Mouse (Mus musculus) heart, adult 9 months (tissue): Measurements from ENCODE around the gene Clec2d.
"Not testable (repeated sequence)": the region's sequence is repeated elsewhere in the genome, so short reads cannot be mapped to it uniquely, and the experiment has no call there.

Experiments used
- DNase-seq, 2 experiments: peaks; one replicate each; pipeline ENCODE4 v3.0.0; 2022; ENCODE audit warnings: low spot score in 2 of 2

Clec2d gene

GRCm38 (mm10) chr6:129187200-129187651 is 6.8 kb downstream of the Clec2d start:
- DNase-seq = no peak

- DNase-seq = not testable (repeated sequence)
These were observed 7.4 kb downstream of the Clec2d start for GRCm38 (mm10) chr6:129187816-129188215.

DNA sequence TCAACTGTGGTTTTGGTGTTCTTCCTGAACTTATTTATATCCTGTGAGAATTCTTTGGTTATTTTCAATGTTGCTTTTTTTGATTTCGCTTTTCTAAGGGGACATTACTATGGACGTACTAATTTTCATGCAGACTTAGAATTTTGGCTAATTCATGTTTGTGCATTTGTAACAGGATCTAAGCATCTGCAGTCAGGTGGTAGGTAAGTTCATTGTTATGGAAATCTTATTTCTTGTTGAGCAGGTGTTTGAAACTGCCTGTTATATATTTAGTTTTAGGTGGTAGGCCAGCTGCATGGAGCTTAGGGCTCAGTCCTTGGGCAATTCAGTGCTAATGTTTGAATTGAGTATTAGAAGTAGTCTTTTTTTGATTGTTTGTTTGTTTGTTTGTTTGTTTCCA is 13.0 kb downstream of the Clec2d start:
- no peak for DNase-seq

DNA sequence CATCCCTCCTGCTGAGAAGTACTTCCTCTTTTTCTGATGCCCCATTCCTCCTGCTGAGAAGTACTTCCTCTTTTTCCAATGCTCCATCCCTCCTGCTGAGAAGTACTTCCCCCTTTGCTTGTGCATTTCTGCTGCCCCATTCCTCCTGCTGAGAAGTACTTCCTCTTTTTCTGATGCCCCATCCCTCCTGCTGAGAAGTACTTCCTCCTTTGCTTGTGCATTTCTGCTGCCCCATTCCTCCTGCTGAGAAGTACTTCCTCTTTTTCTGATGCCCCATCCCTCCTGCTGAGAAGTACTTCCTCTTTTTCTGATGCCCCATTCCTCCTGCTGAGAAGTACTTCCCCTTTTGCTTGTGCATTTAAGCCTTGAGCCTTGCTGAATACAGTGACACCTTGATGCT is 19.7 kb downstream of the Clec2d start:
- not testable (repeated sequence) for DNase-seq

GRCm38 (mm10) chr6:129202306-129202705 is 21.9 kb downstream of the Clec2d start:
- no peak for DNase-seq

- no peak for DNase-seq
These were observed 23.9 kb downstream of the Clec2d start for GRCm38 (mm10) chr6:129204342-129204741.

DNA sequence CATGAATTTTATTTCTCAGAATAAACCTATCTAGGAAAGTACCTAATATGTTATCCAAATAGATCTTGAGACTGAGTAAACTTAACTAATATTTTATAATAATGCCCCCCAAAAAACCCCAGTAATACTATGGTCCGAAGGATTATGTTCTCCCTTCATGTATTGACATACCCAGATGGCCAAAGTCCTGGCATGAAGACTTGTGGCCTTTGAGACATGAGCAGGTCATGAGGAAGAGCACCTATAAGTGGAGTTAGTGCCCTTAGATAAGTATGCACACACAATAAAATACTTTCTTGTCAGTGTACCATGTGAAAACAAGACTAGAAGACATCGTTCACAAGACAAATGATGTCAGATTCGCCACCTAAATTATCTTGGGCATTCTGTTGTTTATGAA is 24.4 kb downstream of the Clec2d start:
- no peak for DNase-seq

- no peak for DNase-seq
These were observed 28.6 kb downstream of the Clec2d start for GRCm38 (mm10) chr6:129208891-129209519.

DNA sequence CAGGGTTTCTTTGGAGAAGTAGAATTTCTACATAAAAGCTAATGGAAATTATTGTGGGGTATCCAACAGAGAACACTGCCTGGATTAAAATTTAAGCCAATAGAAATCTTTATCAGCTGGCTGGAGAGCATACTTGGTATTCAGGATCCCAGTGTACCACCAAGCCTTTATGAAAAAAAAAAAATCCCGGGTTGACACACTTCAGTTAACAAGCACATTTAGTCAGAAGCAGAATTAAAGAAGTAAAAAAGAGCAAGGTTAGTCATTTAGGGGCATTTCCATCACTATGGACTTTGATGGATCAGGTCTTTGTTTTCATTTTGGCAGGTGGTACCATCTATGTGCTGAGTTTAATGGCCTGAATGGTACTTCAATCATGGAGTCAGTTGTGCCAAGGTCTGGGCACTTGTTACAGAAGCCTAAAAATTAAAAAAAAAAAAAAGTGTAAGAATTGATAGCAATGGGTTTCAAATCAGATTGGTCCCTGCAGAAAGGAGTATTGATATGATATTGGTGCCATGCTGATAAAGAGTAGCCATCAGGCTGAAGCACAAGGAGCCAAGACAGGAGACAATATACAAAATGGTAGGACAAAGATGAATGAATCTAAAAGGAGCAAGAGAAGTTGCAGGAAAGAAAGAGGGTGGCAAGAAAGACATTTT is 29.5 kb downstream of the Clec2d start:
- DNase-seq = no peak

GRCm38 (mm10) chr6:129210447-129210790 is 30.0 kb downstream of the Clec2d start:
- DNase-seq = no peak

DNA sequence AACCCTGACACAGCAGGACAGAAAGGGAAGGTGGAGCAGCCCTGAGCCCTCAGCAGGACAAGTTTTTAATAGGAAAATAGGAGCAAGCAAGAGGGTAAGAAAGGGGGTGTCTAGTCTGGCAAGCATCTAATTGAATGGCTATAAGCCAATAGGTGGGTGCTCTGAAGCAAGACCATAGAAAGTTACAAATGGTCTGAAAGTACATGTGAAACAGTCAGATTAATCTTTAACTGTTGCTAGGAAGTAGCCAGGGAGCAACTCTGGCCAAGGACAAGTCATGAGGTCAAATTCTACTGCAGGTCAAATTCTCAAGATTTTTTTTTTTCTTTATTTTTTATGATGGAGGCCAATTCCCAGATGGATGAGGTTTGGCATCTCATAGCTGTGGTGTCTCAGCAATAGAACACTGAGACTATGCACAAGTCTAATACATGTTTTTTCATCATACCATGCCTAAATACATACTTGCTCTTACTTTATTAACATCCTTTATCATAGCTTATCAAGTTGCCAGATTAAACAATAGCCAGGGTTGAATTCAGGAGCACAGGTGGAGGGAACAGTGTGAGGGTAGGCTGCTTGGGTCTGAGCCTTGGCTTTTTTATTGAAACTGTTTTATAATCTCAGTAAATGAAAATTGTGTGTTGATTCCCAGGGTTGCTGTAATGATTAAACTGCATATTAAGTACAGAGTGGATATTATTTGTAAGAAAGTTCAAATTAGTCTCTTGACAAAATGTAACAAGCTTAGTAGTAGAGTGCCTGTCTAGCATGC is 32.2 kb downstream of the Clec2d start:
- DNase-seq = peak in 1 of 2 experiments; percentile 47

- DNase-seq = no peak
These were observed 33.1 kb downstream of the Clec2d start for GRCm38 (mm10) chr6:129213497-129213896.

GRCm38 (mm10) chr6:129214263-129214662 is 33.8 kb downstream of the Clec2d start:
- no peak for DNase-seq

GRCm38 (mm10) chr6:129215053-129215452 is 34.6 kb downstream of the Clec2d start:
- DNase-seq = no peak

DNA sequence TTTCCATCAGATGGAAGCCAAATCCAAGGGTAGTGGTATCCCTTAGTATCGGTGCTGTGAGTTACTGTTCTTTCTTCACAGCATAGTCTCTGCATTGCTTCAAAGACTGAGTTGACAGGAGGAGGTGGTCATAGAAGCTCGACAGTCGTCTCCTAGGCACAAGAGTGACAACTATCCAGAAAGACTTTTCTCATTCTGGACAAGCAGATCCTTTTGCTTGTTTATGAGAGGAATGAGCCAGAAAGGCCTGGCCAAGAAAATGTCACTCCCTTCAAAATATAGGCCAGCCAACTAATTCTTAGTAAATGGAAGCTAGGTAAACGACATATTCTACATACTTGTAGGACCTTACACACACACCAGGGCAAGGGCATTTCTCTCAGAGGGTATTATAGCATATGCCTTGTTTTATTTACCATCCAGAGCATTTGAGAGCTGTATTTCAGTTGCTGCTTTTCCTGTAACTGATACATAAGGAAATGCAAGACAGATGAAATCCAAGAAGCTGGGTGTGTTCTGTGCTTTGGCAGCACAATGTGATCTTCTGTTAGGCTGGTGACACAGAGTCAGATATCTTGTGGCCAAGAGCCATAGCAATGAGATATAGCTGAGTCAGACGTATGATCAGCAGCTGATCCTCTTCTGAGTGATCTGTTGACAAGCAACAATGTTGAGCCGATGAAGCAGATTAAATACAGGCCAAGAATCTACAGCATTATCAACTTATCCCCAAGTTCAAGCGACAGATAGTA is 35.6 kb downstream of the Clec2d start:
- peak; percentile 73 to 76 for DNase-seq

- DNase-seq = no peak
These were observed 36.4 kb downstream of the Clec2d start for GRCm38 (mm10) chr6:129216721-129217230.

- DNase-seq = no peak
These were observed 37.8 kb downstream of the Clec2d start for GRCm38 (mm10) chr6:129218191-129218696.

DNA sequence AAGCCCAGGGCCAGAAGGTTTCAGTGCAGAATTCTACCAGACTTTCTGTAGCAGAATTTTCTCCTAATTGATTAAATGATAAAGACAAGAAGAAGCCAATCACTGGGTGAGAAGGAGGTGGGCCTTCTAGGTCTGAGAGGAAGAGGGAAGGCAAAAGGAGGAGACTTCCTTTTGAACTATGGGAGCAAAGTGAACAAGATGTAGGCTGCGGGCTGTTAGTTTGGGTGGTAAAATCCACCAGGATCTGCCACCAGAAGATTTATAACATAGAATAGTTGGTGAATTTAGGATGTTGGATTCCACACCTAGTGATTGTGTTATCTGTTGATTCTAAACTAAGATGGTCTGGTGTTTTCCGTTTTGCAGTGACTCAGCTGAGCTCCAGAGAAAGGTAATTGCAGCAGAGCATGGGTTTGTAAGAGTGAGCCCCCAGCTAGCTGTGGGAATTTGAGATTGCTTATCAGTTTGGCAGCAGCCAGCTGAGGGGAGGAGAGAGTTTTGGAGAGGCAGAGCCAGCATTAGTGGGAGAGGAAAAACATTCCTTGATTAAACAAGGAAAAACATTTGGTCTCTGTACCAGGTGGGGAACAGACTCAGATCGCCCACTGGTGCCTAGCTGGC is 39.6 kb downstream of the Clec2d start:
- no peak for DNase-seq

DNA sequence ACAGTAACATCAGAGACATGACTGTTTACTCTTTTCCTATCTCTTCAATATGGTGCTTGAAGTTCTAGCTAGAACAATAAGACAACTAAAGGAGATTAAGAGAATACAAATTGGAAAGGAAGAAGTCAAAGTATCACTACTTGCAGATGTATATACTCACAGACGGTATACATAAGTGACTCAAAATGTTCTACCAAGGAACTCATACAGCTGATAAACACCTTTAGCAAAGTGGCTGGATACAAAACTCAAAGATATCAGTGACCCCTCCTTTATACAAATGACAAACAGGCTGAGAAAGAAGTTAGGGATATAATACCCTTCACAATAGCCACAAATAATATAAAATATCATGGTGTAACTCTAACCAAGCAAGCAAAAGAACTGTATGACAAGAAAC is 40.6 kb downstream of the Clec2d start:
- no peak for DNase-seq

DNA sequence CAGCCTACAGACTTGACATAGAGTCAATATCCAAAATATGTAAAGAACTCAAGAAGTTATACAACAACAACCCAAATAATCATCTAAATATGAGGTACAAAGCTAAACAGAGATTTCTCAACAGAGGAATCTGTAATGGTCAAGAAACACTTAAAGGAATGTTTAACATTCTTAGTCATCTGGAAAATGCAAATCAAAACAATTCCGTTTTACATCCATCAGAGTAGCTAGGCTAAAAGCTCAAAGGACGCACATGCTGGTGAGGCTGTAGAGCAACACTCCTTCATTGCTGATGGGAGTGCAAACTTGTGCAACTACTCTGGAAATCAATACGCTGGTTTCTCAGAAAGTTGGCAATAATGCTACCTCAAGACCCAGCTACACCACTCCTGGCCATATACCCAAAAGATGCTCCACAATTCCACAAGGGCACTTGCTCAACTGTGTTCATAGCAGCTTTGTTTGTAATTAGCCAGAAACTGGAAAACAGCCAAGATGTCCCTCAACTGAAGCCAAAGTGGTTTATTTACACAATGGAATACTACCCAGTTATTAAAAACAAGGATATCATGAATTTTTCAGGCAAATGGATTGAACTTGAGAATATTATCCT is 41.9 kb downstream of the Clec2d start:
- no peak for DNase-seq

- no peak for DNase-seq
These were observed 43.2 kb downstream of the Clec2d start for GRCm38 (mm10) chr6:129223611-129224010.
